Mouse (Mus musculus) small intestine, adult 2 months (tissue): ENCODE data around the gene Zfhx2. TPM values are rescaled to one million over a fixed set of nuclear protein-coding genes. Genes with fewer than 3 reads are reported as not detected.

Source experiments
- H3K27ac ChIP-seq: fragments of 200-500 bp; 2 replicates; pipeline ENCODE4 v1.5.1; 2012; ENCODE audit warnings: low read depth, low read length, control low read depth, inconsistent platforms; ENCODE audit not compliant: insufficient read depth
- H3K27me3 ChIP-seq: fragments of 200-500 bp; 2 replicates; pipeline ENCODE4 v1.6.1; 2012; ENCODE audit warnings: mild to moderate bottlenecking, moderate library complexity, low read length, inconsistent platforms; ENCODE audit not compliant: control insufficient read depth, insufficient read depth
- H3K36me3 ChIP-seq: fragments of 200-500 bp; 2 replicates; pipeline ENCODE4 v1.6.1; 2012; ENCODE audit warnings: mild to moderate bottlenecking, low read length, control low read depth, inconsistent platforms; ENCODE audit not compliant: control insufficient read depth, insufficient read depth
- H3K4me1 ChIP-seq: fragments of 200-500 bp; 2 replicates; pipeline ENCODE4 v1.6.1; 2012; ENCODE audit warnings: low read length, inconsistent platforms, mixed read lengths; ENCODE audit not compliant: control insufficient read depth, insufficient read depth, insufficient read length
- H3K4me3 ChIP-seq: fragments of 200-500 bp; 2 replicates; pipeline ENCODE4 v1.5.1; 2012; ENCODE audit warnings: low read depth, mild to moderate bottlenecking, control low read depth, inconsistent platforms, low read length, moderate library complexity
- CTCF ChIP-seq: fragments of 200-500 bp; IDR thresholded peaks from 2 replicates; pipeline ENCODE4 v1.5.1; 2012; ENCODE audit warnings: low read depth, mild to moderate bottlenecking, control low read depth, inconsistent platforms, low read length, moderate library complexity, mixed read lengths; ENCODE audit not compliant: insufficient replicate concordance, insufficient read length; ENCODE audit errors: extremely low read depth
- POLR2A ChIP-seq: fragments of 200-500 bp; IDR thresholded peaks from 2 replicates; pipeline ENCODE4 v1.6.1; 2012; ENCODE audit warnings: low read depth, mild to moderate bottlenecking, control low read depth, inconsistent platforms, low read length, moderate library complexity
- WGBS: fragments of 180-500 bp; shearing (Covaris S2); methylation state at CpG from one replicate; pipeline ENCODE4 v1.1.7; 2018; 5-methylcytosine and 5-hydroxymethylcytosine counted together
- polyA plus RNA-seq: library from polyadenylated mRNA; depleted of rRNA; stranded (reverse); fragments of >200 nt; gene quantifications from 2 replicates; pipeline ENCODE4 v1.2.3, GENCODE M21; 2012

Zfhx2 gene
- polyA plus RNA-seq, 1 experiment, result 4.2 TPM

GRCm38 (mm10) chr14:55105836-55106809 lies 14.0 kb upstream of the Zfhx2 start, which contains the start of gene Ap1g2:
TSS of gene Ap1g2 (minus strand) at chr14:55106593.
- WGBS, result under 1% methylated on average over 39 of the region's 39 CpGs
- peaks cover 30% of the 10 kb centered on the region for H3K36me3 ChIP-seq
- H3K27me3 ChIP-seq, result no peaks in the 10 kb centered on the region
- H3K4me1 ChIP-seq, result peaks cover 15% of the 10 kb centered on the region; the same call in 1 of the 2 replicates
- TF ChIP-seq POLR2A, result peak; percentile 74
- peak; percentile 17; the same call in 1 of the 2 replicates for TF ChIP-seq CTCF
- peak within 1 kb of the TSS; percentile 92 for H3K27ac ChIP-seq
- H3K4me3 ChIP-seq, result peak within 1 kb of the TSS; percentile 73

GRCm38 (mm10) chr14:55105386-55105785 lies 13.3 kb upstream of the Zfhx2 start:
- Histone ChIP-seq H3K4me1 (peaks cover 15% of the 10 kb centered on the region; the same call in 1 of the 2 replicates), H3K36me3 (peaks cover 37% of the 10 kb centered on the region), H3K27ac (no peak overlapping the region), H3K27me3 (no peaks in the 10 kb centered on the region), H3K4me3 (peak overlapping the region; percentile 73)
- TF ChIP-seq POLR2A (no peak), CTCF (no peak)
- WGBS, result 13% methylated on average over 7 of the region's 7 CpGs

- H3K36me3 ChIP-seq, result peaks cover 47% of the 10 kb centered on the region
- 96% methylated on average over 18 of the region's 18 CpGs for WGBS
- peaks cover 15% of the 10 kb centered on the region; the same call in 1 of the 2 replicates for H3K4me1 ChIP-seq
- no peak for TF ChIP-seq POLR2A
- no peak for TF ChIP-seq CTCF
- no peak overlapping the region for H3K4me3 ChIP-seq
- no peaks in the 10 kb centered on the region for H3K27me3 ChIP-seq
- no peak overlapping the region for H3K27ac ChIP-seq
These were observed 12.2 kb upstream of the Zfhx2 start for GRCm38 (mm10) chr14:55104365-55104764.

GRCm38 (mm10) chr14:55102253-55102785 lies 10.2 kb upstream of the Zfhx2 start:
- TF ChIP-seq POLR2A, result no peak
- TF ChIP-seq CTCF, result no peak
- WGBS, result 90% methylated on average over 15 of the region's 15 CpGs
- Histone ChIP-seq H3K4me3 (no peak overlapping the region), H3K27me3 (no peaks in the 10 kb centered on the region), H3K36me3 (peaks cover 65% of the 10 kb centered on the region), H3K27ac (no peak overlapping the region), H3K4me1 (peaks cover 5% of the 10 kb centered on the region; the same call in 1 of the 2 replicates)

GRCm38 (mm10) chr14:55101592-55101991 lies 9.5 kb upstream of the Zfhx2 start:
- H3K27me3 ChIP-seq, result no peaks in the 10 kb centered on the region
- no peak overlapping the region for H3K4me3 ChIP-seq
- H3K36me3 ChIP-seq, result peaks cover 65% of the 10 kb centered on the region
- H3K27ac ChIP-seq, result no peak overlapping the region
- H3K4me1 ChIP-seq, result peaks cover 2% of the 10 kb centered on the region; the same call in 1 of the 2 replicates
- TF ChIP-seq POLR2A (no peak), CTCF (peak; percentile 64; the same call in 1 of the 2 replicates)
- WGBS, result 53% methylated on average over 4 of the region's 4 CpGs

- no peaks in the 10 kb centered on the region for H3K27me3 ChIP-seq
- peaks cover 49% of the 10 kb centered on the region for H3K36me3 ChIP-seq
- no peak overlapping the region; the same call in 1 of the 2 replicates for H3K27ac ChIP-seq
- TF ChIP-seq CTCF, result peak; percentile 64; the same call in 1 of the 2 replicates
- TF ChIP-seq POLR2A, result no peak
- peaks cover 11% of the 10 kb centered on the region for H3K4me1 ChIP-seq
- 72% methylated on average over 4 of the region's 4 CpGs for WGBS
- H3K4me3 ChIP-seq, result no peak overlapping the region
These were observed 5.9 kb upstream of the Zfhx2 start for GRCm38 (mm10) chr14:55098067-55098466.
